Mouse (Mus musculus): ENCODE measurements around the gene Gpc5. TPM values are rescaled to one million over a fixed set of nuclear protein-coding genes. Genes with fewer than 3 reads are reported as not detected.

Gene Gpc5
- polyA plus RNA-seq, 1 experiment: 3.2 TPM

DNA sequence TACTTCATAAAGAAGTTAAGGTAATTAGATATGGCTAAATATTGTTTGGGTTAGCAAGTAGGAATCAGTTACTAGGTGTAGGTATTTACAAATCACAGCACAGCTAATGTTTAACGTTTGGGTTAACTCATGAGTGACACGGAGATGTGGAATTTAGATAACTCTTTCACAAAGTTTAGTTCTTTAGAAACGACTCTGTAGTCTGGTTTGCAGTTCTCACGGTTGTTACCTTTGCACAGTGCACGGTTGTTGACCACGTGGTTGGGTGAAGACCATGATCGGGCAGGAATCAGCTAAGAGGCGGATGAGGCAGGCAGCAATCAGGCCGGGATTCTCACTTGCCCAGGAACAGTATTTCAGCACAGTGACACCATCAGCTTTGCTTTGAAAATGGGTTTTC lies 26.6 kb downstream of the Gpc5 start:
- TF ChIP-seq POLR2A (IDR thresholded peaks at IDR 0.05; ENCODE audit: borderline replicate concordance, extremely low read depth, insufficient read depth, insufficient read length, poor library complexity, severe bottlenecking) (no peak), CTCF (IDR thresholded peaks at IDR 0.05; ENCODE audit: borderline replicate concordance, extremely low read depth, insufficient read depth, insufficient read length) (no peak)
- no peak for DNase-seq (ENCODE audit: low read depth)

DNA sequence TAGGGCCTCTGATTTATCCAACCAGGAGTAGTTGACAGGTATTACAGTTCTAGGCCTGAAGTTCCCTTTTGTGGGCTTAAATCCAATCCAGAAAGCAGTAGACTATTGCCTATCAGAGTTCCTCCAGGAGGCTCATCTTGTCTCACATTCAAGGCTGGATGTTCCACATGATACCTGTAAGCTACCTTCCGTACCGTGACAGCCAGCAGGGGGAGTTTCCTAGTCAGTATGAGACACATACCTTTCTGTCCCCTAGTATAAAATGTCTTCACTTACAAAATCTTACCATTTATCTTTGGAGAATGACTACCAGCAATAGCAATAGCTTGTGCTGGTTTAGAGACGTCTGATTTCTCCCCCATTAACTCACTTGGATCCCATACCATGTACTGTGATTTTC lies 56.8 kb downstream of the Gpc5 start:
- TF ChIP-seq POLR2A (IDR thresholded peaks at IDR 0.05; ENCODE audit: borderline replicate concordance, extremely low read depth, insufficient read depth, insufficient read length, poor library complexity, severe bottlenecking) (no peak), CTCF (IDR thresholded peaks at IDR 0.05; ENCODE audit: borderline replicate concordance, extremely low read depth, insufficient read depth, insufficient read length) (no peak)
- DNase-seq (ENCODE audit: low read depth): no peak

DNA sequence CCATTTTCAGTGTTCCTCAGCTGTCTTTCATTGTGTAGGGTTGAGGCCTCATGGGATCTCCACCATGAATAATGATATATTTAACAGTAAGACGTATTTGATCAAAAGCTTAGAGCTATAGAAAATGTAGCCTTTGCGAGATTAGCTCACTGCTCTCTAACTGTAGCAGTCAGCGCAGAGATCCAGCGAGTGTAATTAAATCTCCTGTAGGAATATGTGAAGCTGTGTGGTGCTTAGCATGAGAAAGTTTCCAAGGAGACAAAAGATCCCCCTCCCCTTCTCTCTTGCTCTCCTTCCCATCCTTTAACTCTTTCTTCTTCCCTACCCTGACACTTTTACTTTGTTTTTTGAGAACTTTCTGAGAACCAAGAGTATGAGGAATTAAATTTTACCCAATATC lies 64.6 kb downstream of the Gpc5 start:
- no peak for TF ChIP-seq CTCF (IDR thresholded peaks at IDR 0.05; ENCODE audit: borderline replicate concordance, extremely low read depth, insufficient read depth, insufficient read length)
- TF ChIP-seq POLR2A (IDR thresholded peaks at IDR 0.05; ENCODE audit: borderline replicate concordance, extremely low read depth, insufficient read depth, insufficient read length, poor library complexity, severe bottlenecking): no peak
- DNase-seq (ENCODE audit: low read depth): peak; percentile 47

DNA sequence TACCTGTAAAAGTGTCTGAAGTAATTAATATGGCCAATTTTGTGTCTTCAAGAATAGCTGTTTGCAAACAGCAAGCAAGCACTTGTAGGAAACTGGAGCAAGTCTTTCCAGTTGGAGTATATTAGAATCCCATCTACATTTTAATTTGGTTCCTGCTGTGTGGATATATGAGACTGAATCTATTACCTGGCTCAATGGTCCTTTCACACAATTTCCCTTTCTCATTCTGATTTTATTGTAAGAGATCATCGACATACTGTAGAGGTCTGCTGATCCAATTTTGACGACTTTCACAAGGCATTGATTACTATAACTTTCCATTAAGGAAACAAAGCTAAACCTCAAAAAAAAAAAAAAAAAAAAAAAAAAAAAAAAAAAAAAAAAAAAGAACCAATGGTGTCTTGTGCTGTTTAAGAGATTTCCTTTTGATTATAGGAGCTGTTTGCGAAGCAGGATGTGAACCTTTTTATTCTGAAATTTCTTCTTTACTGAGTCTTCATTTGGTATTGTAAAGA lies 85.4 kb downstream of the Gpc5 start:
- no peak for TF ChIP-seq CTCF (IDR thresholded peaks at IDR 0.05; ENCODE audit: borderline replicate concordance, extremely low read depth, insufficient read depth, insufficient read length)
- TF ChIP-seq POLR2A (IDR thresholded peaks at IDR 0.05; ENCODE audit: borderline replicate concordance, extremely low read depth, insufficient read depth, insufficient read length, poor library complexity, severe bottlenecking): no peak
- DNase-seq (ENCODE audit: low read depth): peak; percentile 14

DNA sequence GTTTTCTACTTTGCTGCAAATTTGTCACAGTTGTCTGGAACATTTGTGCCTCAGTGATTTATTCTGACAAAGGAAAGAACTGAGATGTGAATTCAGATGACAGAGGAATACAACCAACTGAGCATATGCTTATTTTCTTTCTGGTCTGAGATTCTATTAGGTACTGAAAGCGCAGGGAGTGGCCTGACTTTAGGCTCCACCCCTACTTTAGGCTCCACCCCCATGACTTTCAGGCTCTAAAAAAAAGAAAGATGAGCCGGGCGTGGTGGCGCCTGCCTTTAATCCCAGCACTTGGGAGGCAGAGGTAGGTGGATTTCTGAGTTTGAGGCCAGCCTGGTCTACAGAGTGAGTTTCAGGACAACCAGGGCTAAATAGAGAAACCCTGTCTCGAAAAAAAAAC lies 87.9 kb downstream of the Gpc5 start:
- TF ChIP-seq CTCF (IDR thresholded peaks at IDR 0.05; ENCODE audit: borderline replicate concordance, extremely low read depth, insufficient read depth, insufficient read length): no peak
- no peak for TF ChIP-seq POLR2A (IDR thresholded peaks at IDR 0.05; ENCODE audit: borderline replicate concordance, extremely low read depth, insufficient read depth, insufficient read length, poor library complexity, severe bottlenecking)
- DNase-seq (ENCODE audit: low read depth): no peak

DNA sequence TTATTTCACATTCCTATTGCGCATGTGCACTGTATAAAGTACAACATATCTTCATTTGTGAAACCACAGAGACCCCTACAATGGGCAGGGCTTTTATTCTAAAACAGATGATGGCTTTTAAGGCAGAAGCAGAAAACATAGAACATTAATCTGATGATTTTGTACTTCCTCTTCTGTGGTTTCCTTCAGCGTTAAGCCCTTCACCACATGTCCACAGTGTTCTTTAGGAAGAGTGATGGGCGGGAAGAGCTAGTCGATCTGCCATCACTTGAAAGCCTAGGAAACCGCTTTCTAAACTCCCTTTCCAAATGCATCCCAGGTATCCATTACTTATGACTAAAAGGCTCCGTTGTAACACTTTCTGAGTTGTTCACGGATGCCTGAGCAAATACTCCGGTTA lies 96.2 kb downstream of the Gpc5 start:
- no peak for TF ChIP-seq POLR2A (IDR thresholded peaks at IDR 0.05; ENCODE audit: borderline replicate concordance, extremely low read depth, insufficient read depth, insufficient read length, poor library complexity, severe bottlenecking)
- TF ChIP-seq CTCF (IDR thresholded peaks at IDR 0.05; ENCODE audit: borderline replicate concordance, extremely low read depth, insufficient read depth, insufficient read length): no peak
- DNase-seq (ENCODE audit: low read depth): no peak

DNA sequence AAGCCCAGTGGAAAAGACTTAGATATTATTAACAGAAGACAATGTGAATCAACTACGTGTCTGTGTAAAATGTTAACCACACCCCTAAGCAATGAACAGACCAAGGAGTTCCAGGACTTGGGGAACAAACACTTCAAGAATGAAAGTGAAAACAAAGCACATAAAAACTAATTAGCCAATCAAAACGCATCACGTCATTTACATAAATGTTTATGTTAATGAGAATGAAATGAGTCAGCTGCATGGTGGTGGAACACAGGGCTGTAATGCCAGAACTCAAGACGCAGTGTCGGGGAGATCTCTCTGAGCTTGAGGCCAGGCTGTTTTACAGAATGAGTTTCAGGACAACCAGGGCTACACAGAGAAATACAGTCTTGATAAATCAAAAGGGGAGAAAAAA lies 136.1 kb downstream of the Gpc5 start:
- DNase-seq (ENCODE audit: low read depth): no peak
- TF ChIP-seq CTCF (IDR thresholded peaks at IDR 0.05; ENCODE audit: borderline replicate concordance, extremely low read depth, insufficient read depth, insufficient read length) (no peak), POLR2A (IDR thresholded peaks at IDR 0.05; ENCODE audit: borderline replicate concordance, extremely low read depth, insufficient read depth, insufficient read length, poor library complexity, severe bottlenecking) (no peak)

DNA sequence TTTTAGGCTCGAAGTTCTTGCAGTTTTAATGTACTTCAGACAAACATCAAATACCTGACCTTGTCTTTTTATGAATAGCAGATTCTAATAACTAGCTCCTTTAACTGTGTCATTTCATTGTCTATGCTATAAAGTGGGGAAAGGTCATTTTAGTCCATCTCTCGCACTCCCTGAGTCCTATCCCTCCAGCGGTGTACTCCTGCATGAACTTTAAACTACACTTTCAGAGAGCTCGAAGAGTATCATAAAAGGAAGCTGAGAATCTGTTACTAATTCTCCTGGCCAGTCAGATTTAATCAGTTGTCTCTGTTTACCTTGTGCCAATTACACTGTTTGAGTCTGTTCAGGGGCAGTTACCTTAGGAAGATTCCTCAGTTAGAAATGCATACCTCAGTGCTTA lies 144.4 kb downstream of the Gpc5 start:
- no peak for TF ChIP-seq POLR2A (IDR thresholded peaks at IDR 0.05; ENCODE audit: borderline replicate concordance, extremely low read depth, insufficient read depth, insufficient read length, poor library complexity, severe bottlenecking)
- TF ChIP-seq CTCF (IDR thresholded peaks at IDR 0.05; ENCODE audit: borderline replicate concordance, extremely low read depth, insufficient read depth, insufficient read length): no peak
- DNase-seq (ENCODE audit: low read depth): no peak

DNA sequence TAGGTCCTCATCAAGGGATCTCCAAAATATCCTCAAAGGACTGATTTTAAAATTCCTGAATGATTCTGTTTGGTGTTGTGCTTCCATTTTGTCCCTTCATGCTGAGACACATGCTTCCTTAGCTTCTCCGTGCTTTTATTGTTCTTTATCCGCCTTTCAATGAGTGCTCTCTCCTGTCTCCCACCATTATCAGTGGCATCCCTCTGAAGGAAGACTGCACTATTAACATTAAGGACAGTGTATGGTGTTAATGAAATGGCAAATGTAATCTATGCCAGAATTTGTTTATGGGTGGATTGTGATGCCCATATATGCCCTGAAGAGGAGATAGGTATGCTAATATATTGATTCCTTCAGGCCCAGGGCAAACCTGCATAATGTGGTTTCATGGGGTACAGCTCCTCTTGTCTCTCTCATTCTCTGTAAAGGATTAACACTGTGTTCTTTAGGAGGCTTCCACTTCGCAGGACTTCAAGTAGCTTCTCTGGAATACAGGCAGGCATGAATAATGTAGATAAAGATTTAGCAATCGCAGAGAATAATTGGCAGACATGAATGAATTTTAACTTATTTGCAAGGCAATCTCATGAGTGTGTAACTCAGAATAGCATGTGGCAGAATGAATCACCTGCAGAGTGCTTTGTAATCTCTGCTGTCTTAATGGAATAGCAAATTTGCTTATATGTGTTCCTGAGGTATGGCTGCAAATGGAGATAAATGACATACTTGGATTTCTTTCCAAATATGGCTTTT lies 148.8 kb downstream of the Gpc5 start:
- DNase-seq (ENCODE audit: low read depth): peak; percentile 59
- TF ChIP-seq POLR2A (IDR thresholded peaks at IDR 0.05; ENCODE audit: borderline replicate concordance, extremely low read depth, insufficient read depth, insufficient read length, poor library complexity, severe bottlenecking) (no peak), CTCF (IDR thresholded peaks at IDR 0.05; ENCODE audit: borderline replicate concordance, extremely low read depth, insufficient read depth, insufficient read length) (no peak)

DNA sequence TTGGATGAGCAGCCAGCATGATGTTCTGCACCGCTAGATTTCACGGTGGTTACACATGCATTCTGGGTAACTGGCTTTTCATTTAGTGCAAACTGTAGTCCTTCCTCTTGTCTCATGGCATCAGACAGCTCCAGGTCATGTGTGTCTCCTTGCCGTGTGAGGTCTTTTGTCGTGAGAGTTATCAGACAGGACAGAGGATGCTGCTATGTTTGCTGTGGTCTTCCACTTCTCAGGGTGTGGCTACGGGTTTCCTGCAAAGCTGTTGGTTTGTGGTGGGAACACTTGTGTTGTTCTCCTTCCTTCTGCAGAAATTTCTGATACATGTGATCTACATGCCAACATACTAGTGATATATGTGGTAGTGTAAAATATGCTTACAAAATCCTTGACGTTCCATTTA lies 158.5 kb downstream of the Gpc5 start:
- DNase-seq (ENCODE audit: low read depth): no peak
- TF ChIP-seq POLR2A (IDR thresholded peaks at IDR 0.05; ENCODE audit: borderline replicate concordance, extremely low read depth, insufficient read depth, insufficient read length, poor library complexity, severe bottlenecking): no peak
- TF ChIP-seq CTCF (IDR thresholded peaks at IDR 0.05; ENCODE audit: borderline replicate concordance, extremely low read depth, insufficient read depth, insufficient read length): no peak

DNA sequence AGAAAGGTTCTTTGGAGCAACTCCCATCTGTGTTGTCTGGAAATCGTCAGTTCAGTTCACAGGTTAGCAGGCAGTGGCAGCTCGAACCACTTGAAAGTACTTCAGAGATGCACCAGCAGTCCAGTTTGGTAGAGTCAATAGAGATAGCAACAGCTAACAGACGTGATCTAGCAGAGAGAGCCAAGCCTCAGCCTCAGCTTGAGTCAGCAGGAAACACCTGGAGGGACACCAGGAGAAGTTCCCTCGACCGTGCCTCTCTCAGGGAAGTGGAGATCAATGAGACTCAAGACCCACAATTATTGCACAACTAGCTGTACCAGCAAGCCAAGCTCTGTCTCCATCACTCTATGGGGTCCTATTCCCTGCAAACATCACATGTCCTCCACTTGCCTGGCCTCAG lies 159.8 kb downstream of the Gpc5 start:
- no peak for DNase-seq (ENCODE audit: low read depth)
- TF ChIP-seq CTCF (IDR thresholded peaks at IDR 0.05; ENCODE audit: borderline replicate concordance, extremely low read depth, insufficient read depth, insufficient read length) (no peak), POLR2A (IDR thresholded peaks at IDR 0.05; ENCODE audit: borderline replicate concordance, extremely low read depth, insufficient read depth, insufficient read length, poor library complexity, severe bottlenecking) (no peak)

DNA sequence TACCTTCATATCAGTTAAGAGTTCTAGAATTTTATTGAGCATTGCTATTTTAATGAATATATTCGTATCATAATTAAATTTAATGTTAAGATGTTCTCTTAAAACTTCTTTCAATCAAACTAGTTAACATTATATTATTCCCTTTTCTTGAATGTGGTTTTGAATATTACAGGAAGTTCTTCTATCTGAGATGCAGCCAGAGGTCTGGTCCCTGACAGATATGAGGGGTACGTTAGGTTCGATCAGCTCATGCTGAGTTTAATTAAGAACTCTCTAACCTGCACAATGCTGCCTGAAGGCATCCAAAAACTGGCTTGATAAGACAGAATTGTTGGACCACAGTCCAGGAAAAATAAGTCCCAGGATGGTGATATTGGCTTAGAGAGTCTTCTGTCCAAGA lies 161.1 kb downstream of the Gpc5 start:
- TF ChIP-seq POLR2A (IDR thresholded peaks at IDR 0.05; ENCODE audit: borderline replicate concordance, extremely low read depth, insufficient read depth, insufficient read length, poor library complexity, severe bottlenecking) (no peak), CTCF (IDR thresholded peaks at IDR 0.05; ENCODE audit: borderline replicate concordance, extremely low read depth, insufficient read depth, insufficient read length) (no peak)
- DNase-seq (ENCODE audit: low read depth): no peak

Data from brain, embryonic 14.5 days (tissue).